Mouse (Mus musculus) intestine, embryonic 14.5 days (tissue): ENCODE results near the gene Taf1c. TPM values are rescaled to one million over a fixed set of nuclear protein-coding genes. Genes with fewer than 3 reads are reported as not detected.

Experiments used
- ATAC-seq: fragments of 200-750 bp; cut with Nextera tagmentation; replicated peaks from 2 replicates; pipeline ENCODE4 v1.8.0; 2017; ENCODE audit warnings: low read depth, moderate number of reproducible peaks, moderate TSS enrichment, moderate library complexity; ENCODE audit not compliant: low FRiP score, low TSS enrichment
- DNase-seq: peaks from one replicate; pipeline ENCODE4 v3.0.0-alpha.2; 2018; ENCODE audit warnings: low spot score
- H3K27ac ChIP-seq: fragments of 300-500 bp; sonication (generic); 2 replicates; pipeline ENCODE4 v1.5.1; 2014; ENCODE audit warnings: low read depth, mild to moderate bottlenecking, control low read depth
- H3K27me3 ChIP-seq: fragments of 300-500 bp; sonication (generic); replicated peaks from 2 replicates; pipeline ENCODE4 v1.6.1; 2014; ENCODE audit warnings: low read length, control low read depth; ENCODE audit not compliant: control insufficient read depth, insufficient read depth
- H3K36me3 ChIP-seq: fragments of 300-500 bp; sonication (generic); 2 replicates; pipeline ENCODE4 v1.6.1; 2014; ENCODE audit warnings: low read length, control low read depth; ENCODE audit not compliant: control insufficient read depth, insufficient read depth
- H3K4me1 ChIP-seq: fragments of 300-500 bp; sonication (generic); replicated peaks from 2 replicates; pipeline ENCODE4 v1.6.1; 2014; ENCODE audit warnings: low read length, control low read depth, mixed read lengths; ENCODE audit not compliant: control insufficient read depth, insufficient read depth
- H3K4me2 ChIP-seq: fragments of 300-500 bp; sonication (generic); 2 replicates; pipeline ENCODE4 v1.6.1; 2014; ENCODE audit warnings: low read length
- H3K4me3 ChIP-seq: fragments of 300-500 bp; sonication (generic); 2 replicates; pipeline ENCODE4 v1.5.1; 2014; ENCODE audit warnings: low read depth, low read length, control low read depth, mixed read lengths
- H3K9ac ChIP-seq: fragments of 300-500 bp; sonication (generic); 2 replicates; pipeline ENCODE4 v1.6.1; 2014; ENCODE audit warnings: mild to moderate bottlenecking, low read length
- H3K9me3 ChIP-seq: fragments of 300-500 bp; sonication (generic); 2 replicates; pipeline ENCODE4 v1.6.1; 2016; ENCODE audit warnings: low read length, control low read depth; ENCODE audit not compliant: control insufficient read depth
- WGBS: fragments of 180-500 bp; shearing (Covaris S2); extraction: QIAGEN DNeasy Blood & Tissue Kit; methylation state at CpG from one replicate; pipeline ENCODE4 v1.1.7; 2014; 5-methylcytosine and 5-hydroxymethylcytosine counted together
- polyA plus RNA-seq: library from polyadenylated mRNA; unstranded; fragments of >200 nt; fragmentation: Nextera tagmentation; extraction: Ambion mirVana; gene quantifications from 2 replicates; pipeline ENCODE4 v1.2.1, GENCODE M21; 2014

Taf1c gene
- polyA plus RNA-seq, result 12.6 and 13.0 TPM in 2 replicates

GRCm38 (mm10) chr8:119604996-119605395 is at the start of gene Taf1c:
Taf1c (minus strand) TSS chr8:119605222.
- Histone ChIP-seq H3K9ac (peak within 1 kb of the TSS; percentile 61), H3K27ac (no peak within 1 kb of the TSS), H3K36me3 (peaks cover 26% of the 10 kb centered on the region), H3K4me3 (peak within 1 kb of the TSS; percentile 77), H3K4me2 (peak within 1 kb of the TSS; percentile 75), H3K27me3 (no peaks in the 10 kb centered on the region), H3K9me3 (0 out of 2 replicates have a peak, but pooled peaks cover 5% of the 10 kb centered on the region), H3K4me1 (peaks cover 7% of the 10 kb centered on the region; the same call in 1 of the 2 replicates)
- DNase-seq, result peak; percentile 97
- ATAC-seq, result peak; percentile 83
- WGBS, result under 1% methylated on average over 23 of the region's 23 CpGs

GRCm38 (mm10) chr8:119651324-119651723 is 46.3 kb upstream of the Taf1c start:
- Histone ChIP-seq H3K36me3 (no peaks in the 10 kb centered on the region), H3K4me3 (no peak overlapping the region), H3K4me1 (0 out of 2 replicates have a peak, but pooled peaks cover 6% of the 10 kb centered on the region), H3K27me3 (no peaks in the 10 kb centered on the region), H3K9me3 (no peaks in the 10 kb centered on the region), H3K9ac (no peak overlapping the region), H3K4me2 (no peak overlapping the region), H3K27ac (no peak overlapping the region)
- ATAC-seq, result no peak
- no peak for DNase-seq
- 6% methylated on average over 2 of the region's 2 CpGs for WGBS

- H3K4me1 ChIP-seq, result 0 out of 2 replicates have a peak, but pooled peaks cover 6% of the 10 kb centered on the region
- H3K9me3 ChIP-seq, result no peaks in the 10 kb centered on the region
- ATAC-seq (no peak), DNase-seq (no peak)
- H3K9ac ChIP-seq, result no peak overlapping the region
- WGBS, result 82% methylated on average over 7 of the region's 7 CpGs
- H3K27me3 ChIP-seq, result no peaks in the 10 kb centered on the region
- no peak overlapping the region for H3K4me2 ChIP-seq
- H3K36me3 ChIP-seq, result no peaks in the 10 kb centered on the region
- H3K4me3 ChIP-seq, result no peak overlapping the region
- no peak overlapping the region for H3K27ac ChIP-seq
Observed at GRCm38 (mm10) chr8:119646846-119647245, 41.8 kb upstream of the Taf1c start.

- Histone ChIP-seq H3K4me3 (no peak overlapping the region), H3K9ac (no peak overlapping the region), H3K27ac (no peak overlapping the region), H3K27me3 (no peaks in the 10 kb centered on the region), H3K4me1 (no peaks in the 10 kb centered on the region), H3K9me3 (no peaks in the 10 kb centered on the region), H3K4me2 (no peak overlapping the region), H3K36me3 (no peaks in the 10 kb centered on the region)
- no peak for ATAC-seq
- 75% methylated on average over 3 of the region's 3 CpGs for WGBS
- no peak for DNase-seq
Observed at GRCm38 (mm10) chr8:119646197-119646596, 41.2 kb upstream of the Taf1c start.

GRCm38 (mm10) chr8:119644981-119645597 is 40.1 kb upstream of the Taf1c start:
- Histone ChIP-seq H3K4me2 (no peak overlapping the region), H3K9ac (no peak overlapping the region), H3K4me3 (no peak overlapping the region), H3K27ac (no peak overlapping the region), H3K9me3 (no peaks in the 10 kb centered on the region), H3K27me3 (no peaks in the 10 kb centered on the region), H3K36me3 (no peaks in the 10 kb centered on the region), H3K4me1 (no peaks in the 10 kb centered on the region)
- WGBS, result 72% methylated on average over 18 of the region's 18 CpGs
- DNase-seq (no peak), ATAC-seq (no peak)

- no peak overlapping the region for H3K27ac ChIP-seq
- H3K9me3 ChIP-seq, result no peaks in the 10 kb centered on the region
- no peak overlapping the region for H3K4me2 ChIP-seq
- WGBS, result 77% methylated on average over 17 of the region's 17 CpGs
- H3K4me1 ChIP-seq, result no peaks in the 10 kb centered on the region
- no peak overlapping the region for H3K4me3 ChIP-seq
- DNase-seq, result no peak
- H3K36me3 ChIP-seq, result no peaks in the 10 kb centered on the region
- H3K27me3 ChIP-seq, result no peaks in the 10 kb centered on the region
- no peak for ATAC-seq
- no peak overlapping the region for H3K9ac ChIP-seq
Observed at GRCm38 (mm10) chr8:119644429-119644960, 39.5 kb upstream of the Taf1c start.

GRCm38 (mm10) chr8:119642960-119643359 is 37.9 kb upstream of the Taf1c start:
- DNase-seq (no peak), ATAC-seq (no peak)
- Histone ChIP-seq H3K4me2 (no peak overlapping the region), H3K36me3 (no peaks in the 10 kb centered on the region), H3K4me1 (no peaks in the 10 kb centered on the region), H3K9me3 (no peaks in the 10 kb centered on the region), H3K9ac (no peak overlapping the region), H3K4me3 (no peak overlapping the region), H3K27ac (no peak overlapping the region), H3K27me3 (no peaks in the 10 kb centered on the region)
- 97% methylated on average over 1 of the region's 1 CpGs for WGBS

- no peaks in the 10 kb centered on the region for H3K36me3 ChIP-seq
- H3K9me3 ChIP-seq, result no peaks in the 10 kb centered on the region
- no peak overlapping the region for H3K9ac ChIP-seq
- no peak overlapping the region for H3K4me2 ChIP-seq
- no peak overlapping the region for H3K27ac ChIP-seq
- WGBS, result 71% methylated on average over 5 of the region's 5 CpGs
- H3K4me1 ChIP-seq, result no peaks in the 10 kb centered on the region
- DNase-seq (no peak), ATAC-seq (no peak)
- H3K4me3 ChIP-seq, result no peak overlapping the region
- H3K27me3 ChIP-seq, result no peaks in the 10 kb centered on the region
Observed at GRCm38 (mm10) chr8:119641058-119641457, 36.0 kb upstream of the Taf1c start.

- DNase-seq (no peak), ATAC-seq (no peak; the same call in 1 of the 2 replicates)
- Histone ChIP-seq H3K27me3 (no peaks in the 10 kb centered on the region), H3K9me3 (no peaks in the 10 kb centered on the region), H3K9ac (no peak overlapping the region), H3K4me2 (no peak overlapping the region), H3K27ac (no peak overlapping the region), H3K4me3 (no peak overlapping the region), H3K36me3 (no peaks in the 10 kb centered on the region), H3K4me1 (peaks cover 9% of the 10 kb centered on the region)
- 52% methylated on average over 7 of the region's 7 CpGs for WGBS
Observed at GRCm38 (mm10) chr8:119639798-119640197, 34.8 kb upstream of the Taf1c start.
